ENCODE assay signal across 18 mouse cellular contexts in genomic region chr4:91557452-91557851, GRCm38 (mm10).
A peak's percentile ranks its signal among the peaks of the same experiment; 100 is the strongest.
DNase-seq lines count a peak whose midpoint lies in the region; ATAC-seq lines count a peak whose summit lies in the region.
"Had no signal": no experiment of that assay in that cellular context is flagged by ENCODE, and none has a peak within 500 bp of the region (broad histone marks: within the 10 kb centered on the region; RNA-seq: fewer than 3 reads in every experiment).

No protein-coding gene starts in this region.

- peak; percentile 52; the same call in 1 of the 2 replicates for ATAC-seq in forebrain, embryonic 14.5 days
- no peak for ATAC-seq in forebrain, embryonic 15.5 days (replicated peaks)
- ATAC-seq in midbrain, embryonic 13.5 days: 0 out of 2 replicates have a peak, but pooled peaks have one; percentile 71
- ATAC-seq in monocyte, adult 5-6 weeks (replicated peaks; ENCODE audit: insufficient number of reproducible peaks, low FRiP score, low TSS enrichment, poor library complexity, severe bottlenecking): no peak
- ATAC-seq: activated CD4-positive, CD25-positive, alpha-beta regulatory T cell, adult 4 months; CD4-positive, CD25-positive, alpha-beta regulatory T cell, adult 4 months; inflammation-experienced regulatory T-cells, adult 6 months had no signal

- 47% methylated on average over 1 of the region's 1 CpGs for WGBS in forebrain, embryonic 14.5 days
- 38% methylated on average over 1 of the region's 1 CpGs for WGBS in forebrain, embryonic 15.5 days
- 37% methylated on average over 1 of the region's 1 CpGs for WGBS in hindbrain, embryonic 10.5 days
- WGBS in midbrain, embryonic 13.5 days: 22% methylated on average over 1 of the region's 1 CpGs

- no peak overlapping the region for H3K4me2 ChIP-seq in forebrain, embryonic 14.5 days (ENCODE audit: low read length)
- H3K4me2 ChIP-seq in forebrain, embryonic 15.5 days (replicated peaks): no peak overlapping the region
- no peak overlapping the region for H3K4me2 ChIP-seq in midbrain, embryonic 13.5 days (replicated peaks)
- H3K4me2 ChIP-seq: liver, embryonic 13.5 days had no signal

- no peak overlapping the region for H3K4me3 ChIP-seq in forebrain, embryonic 14.5 days (ENCODE audit: low read depth, low read length)
- H3K4me3 ChIP-seq in forebrain, embryonic 15.5 days: no peak overlapping the region
- no peak overlapping the region for H3K4me3 ChIP-seq in hindbrain, embryonic 10.5 days
- no peak overlapping the region for H3K4me3 ChIP-seq in midbrain, embryonic 13.5 days (replicated peaks)
- H3K4me3 ChIP-seq: limb, embryonic 10.5 days; liver, embryonic 13.5 days had no signal

- no peak overlapping the region for H3K9ac ChIP-seq in forebrain, embryonic 14.5 days (ENCODE audit: low read length)
- H3K9ac ChIP-seq in forebrain, embryonic 15.5 days (replicated peaks): no peak overlapping the region
- H3K9ac ChIP-seq in midbrain, embryonic 13.5 days (replicated peaks): no peak overlapping the region
- H3K9ac ChIP-seq: liver, embryonic 13.5 days had no signal

- no peaks in the 10 kb centered on the region for H3K27me3 ChIP-seq in forebrain, embryonic 14.5 days (replicated peaks; ENCODE audit: control insufficient read depth, insufficient read depth, low read length)
- no peaks in the 10 kb centered on the region for H3K27me3 ChIP-seq in forebrain, embryonic 15.5 days
- no peaks in the 10 kb centered on the region for H3K27me3 ChIP-seq in hindbrain, embryonic 10.5 days (ENCODE audit: insufficient read depth, poor library complexity, severe bottlenecking)
- no peaks in the 10 kb centered on the region for H3K27me3 ChIP-seq in midbrain, embryonic 13.5 days
- H3K27me3 ChIP-seq: liver, embryonic 13.5 days had no signal

- H3K4me1 ChIP-seq in forebrain, embryonic 14.5 days (ENCODE audit: control insufficient read depth, insufficient read depth, low read length): no peaks in the 10 kb centered on the region
- H3K4me1 ChIP-seq in forebrain, embryonic 15.5 days: no peaks in the 10 kb centered on the region; the same call in 1 of the 2 replicates
- no peaks in the 10 kb centered on the region for H3K4me1 ChIP-seq in hindbrain, embryonic 10.5 days (replicated peaks)
- H3K4me1 ChIP-seq in midbrain, embryonic 13.5 days (replicated peaks): no peaks in the 10 kb centered on the region; the same call in 1 of the 2 replicates
- H3K4me1 ChIP-seq: limb, embryonic 10.5 days; liver, embryonic 13.5 days had no signal

- H3K9me3 ChIP-seq in forebrain, embryonic 14.5 days (replicated peaks; ENCODE audit: control insufficient read depth, low read length): no peaks in the 10 kb centered on the region
- no peaks in the 10 kb centered on the region for H3K9me3 ChIP-seq in forebrain, embryonic 15.5 days
- H3K9me3 ChIP-seq in hindbrain, embryonic 10.5 days: no peaks in the 10 kb centered on the region
- no peaks in the 10 kb centered on the region for H3K9me3 ChIP-seq in midbrain, embryonic 13.5 days
- H3K9me3 ChIP-seq: limb, embryonic 10.5 days; liver, embryonic 13.5 days had no signal

- H3K36me3 ChIP-seq in forebrain, embryonic 14.5 days (ENCODE audit: control insufficient read depth, insufficient read depth, low read length): no peaks in the 10 kb centered on the region
- no peaks in the 10 kb centered on the region for H3K36me3 ChIP-seq in forebrain, embryonic 15.5 days
- no peaks in the 10 kb centered on the region for H3K36me3 ChIP-seq in hindbrain, embryonic 10.5 days
- no peaks in the 10 kb centered on the region for H3K36me3 ChIP-seq in midbrain, embryonic 13.5 days
- H3K36me3 ChIP-seq: limb, embryonic 10.5 days; liver, embryonic 13.5 days had no signal

- peak; percentile 28 for DNase-seq in forebrain, embryonic 14.5 days (ENCODE audit: low spot score)
- DNase-seq in MN1 (ENCODE audit: low spot score) (peak; percentile 39), liver (no peak)
- peak; percentile 3 for DNase-seq in hindbrain, embryonic 10.5 days (ENCODE audit: low spot score)
- DNase-seq in spleen, postnatal 10 days (ENCODE audit: low spot score in 2 of 2): no peak
- DNase-seq: adrenal gland, postnatal 36 days; gastrocnemius, postnatal 25 days; layer of hippocampus, postnatal 36 days; liver, embryonic 13.5 days; lung, postnatal 10 days; spleen, adult 18-20 months had no signal

- H3K27ac ChIP-seq in forebrain, embryonic 14.5 days (ENCODE audit: low read depth, low read length): no peak overlapping the region
- no peak overlapping the region for H3K27ac ChIP-seq in forebrain, embryonic 15.5 days (replicated peaks)
- H3K27ac ChIP-seq in hindbrain, embryonic 10.5 days: no peak overlapping the region
- H3K27ac ChIP-seq in midbrain, embryonic 13.5 days: no peak overlapping the region
- H3K27ac ChIP-seq: limb, embryonic 10.5 days; liver, embryonic 13.5 days had no signal

Comparison
In these comparisons a context has a peak if more than half of its experiments do, and no peak if none do; other contexts are left out.
1. ATAC-seq: peak in forebrain, embryonic 14.5 days (single experiment) and midbrain, embryonic 13.5 days (single experiment); none in forebrain, embryonic 15.5 days (single experiment) and monocyte, adult 5-6 weeks (single experiment).
2. DNase-seq: peak in forebrain, embryonic 14.5 days (single experiment), MN1 (single experiment) and hindbrain, embryonic 10.5 days (single experiment); none in liver (single experiment) and spleen, postnatal 10 days (0 of 2).